Mouse (Mus musculus) heart, embryonic 11.5 days (tissue): Measurements from ENCODE around the gene Gbp9. TPM values are rescaled to one million over a fixed set of nuclear protein-coding genes. Genes with fewer than 3 reads are reported as not detected.
"Not testable (repeated sequence)": the region's sequence is repeated elsewhere in the genome, so short reads cannot be mapped to it uniquely, and the experiment has no call there.

Experiments used
- ATAC-seq: fragments of 200-750 bp; cut with Nextera tagmentation; replicated peaks from 2 replicates; pipeline ENCODE4 v1.8.0; 2017; ENCODE audit warnings: moderate library complexity; ENCODE audit not compliant: insufficient number of reproducible peaks, low FRiP score, low TSS enrichment
- H3K27ac ChIP-seq: fragments of 300-500 bp; sonication (generic); 2 replicates; pipeline ENCODE4 v1.5.1; 2014; ENCODE audit warnings: mild to moderate bottlenecking, low read depth, low read length
- H3K27me3 ChIP-seq: fragments of 300-500 bp; sonication (generic); 2 replicates; pipeline ENCODE4 v1.6.1; 2014; ENCODE audit warnings: mild to moderate bottlenecking, low read length, mixed read lengths; ENCODE audit not compliant: control insufficient read depth, insufficient read depth
- H3K36me3 ChIP-seq: fragments of 300-500 bp; sonication (generic); 2 replicates; pipeline ENCODE4 v1.6.1; 2014; ENCODE audit warnings: mild to moderate bottlenecking, low read length, moderate library complexity, mixed read lengths; ENCODE audit not compliant: control insufficient read depth, insufficient read depth
- H3K4me1 ChIP-seq: fragments of 300-500 bp; sonication (generic); 2 replicates; pipeline ENCODE4 v1.6.1; 2014; ENCODE audit warnings: low read length; ENCODE audit not compliant: control insufficient read depth, insufficient read depth
- H3K4me2 ChIP-seq: fragments of 300-500 bp; sonication (generic); 2 replicates; pipeline ENCODE4 v1.6.1; 2014; ENCODE audit warnings: mild to moderate bottlenecking, moderate library complexity
- H3K4me3 ChIP-seq: fragments of 300-500 bp; sonication (generic); 2 replicates; pipeline ENCODE4 v1.5.1; 2014; ENCODE audit warnings: low read depth, low read length
- H3K9ac ChIP-seq: fragments of 300-500 bp; sonication (generic); 2 replicates; pipeline ENCODE4 v1.6.1; 2014; ENCODE audit warnings: mild to moderate bottlenecking, low read depth, low read length, moderate library complexity
- H3K9me3 ChIP-seq: fragments of 300-500 bp; sonication (generic); replicated peaks from 2 replicates; pipeline ENCODE4 v1.6.1; 2016; ENCODE audit warnings: low read length; ENCODE audit not compliant: control insufficient read depth
- WGBS: fragments of 180-500 bp; shearing (Covaris S2); extraction: QIAGEN DNeasy Blood & Tissue Kit; methylation state at CpG from one replicate; pipeline ENCODE4 v1.1.7; 2014; ENCODE audit not compliant: insufficient replicate concordance; 5-methylcytosine and 5-hydroxymethylcytosine counted together
- polyA plus RNA-seq: library from polyadenylated mRNA; unstranded; fragments of >200 nt; fragmentation: Nextera tagmentation; extraction: Ambion mirVana; gene quantifications from 2 replicates; pipeline ENCODE4 v1.2.1, GENCODE M21; 2014

Gene Gbp9
- polyA plus RNA-seq, 1 experiment from 2014 or later, result 3.4 TPM

DNA sequence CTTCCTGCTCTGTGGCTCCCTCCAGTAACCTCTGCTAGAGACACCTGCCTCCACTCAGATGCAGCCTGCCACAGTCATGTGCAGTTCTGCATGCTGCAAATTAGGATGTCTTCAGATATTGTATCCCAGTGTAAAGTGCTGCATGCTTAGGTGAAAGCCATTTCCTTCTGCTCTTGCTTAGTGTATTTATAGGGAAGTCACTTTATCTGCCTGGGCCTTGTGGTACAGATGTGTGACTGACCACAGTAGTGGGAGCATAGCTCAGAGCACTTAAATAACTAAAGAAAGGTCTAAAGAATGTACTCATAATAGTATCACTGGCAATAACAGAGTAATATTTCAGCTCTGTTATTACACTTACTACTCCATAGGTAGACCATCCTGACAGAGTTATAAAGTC lies 57.4 kb downstream of the Gbp9 start:
- no peak for ATAC-seq

DNA sequence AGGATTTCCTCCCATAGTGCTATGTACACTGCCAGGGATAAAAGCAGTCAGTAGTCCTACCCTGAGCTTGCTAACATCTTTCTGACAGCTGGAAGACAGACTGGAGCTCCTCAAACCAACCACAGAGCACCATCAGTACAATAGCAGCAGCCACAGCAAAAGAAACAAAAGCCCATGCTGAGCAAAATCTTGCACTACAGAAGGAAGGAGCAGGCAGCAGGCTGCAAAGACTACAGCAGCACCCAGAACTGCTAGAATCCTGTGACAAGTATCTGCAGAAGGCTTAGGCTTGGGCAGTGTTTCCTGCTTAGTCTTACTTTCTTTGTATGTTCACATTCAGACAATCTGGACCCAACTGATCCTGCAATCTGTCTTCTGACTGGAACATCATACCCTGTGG lies 71.0 kb downstream of the Gbp9 start:
- not testable (repeated sequence) for H3K27ac ChIP-seq, H3K4me3 ChIP-seq, H3K9ac ChIP-seq, ATAC-seq, H3K4me1 ChIP-seq, H3K36me3 ChIP-seq, H3K4me2 ChIP-seq, H3K27me3 ChIP-seq, H3K9me3 ChIP-seq

More for the DNA sequence above, 57.4 kb downstream of the Gbp9 start:
- Histone ChIP-seq H3K9ac (no peak overlapping the region), H3K4me2 (no peak overlapping the region), H3K27me3 (no peaks in the 10 kb centered on the region), H3K4me1 (no peaks in the 10 kb centered on the region), H3K9me3 (no peaks in the 10 kb centered on the region; the same call in 1 of the 2 replicates), H3K27ac (no peak overlapping the region), H3K36me3 (no peaks in the 10 kb centered on the region), H3K4me3 (no peak overlapping the region)

DNA sequence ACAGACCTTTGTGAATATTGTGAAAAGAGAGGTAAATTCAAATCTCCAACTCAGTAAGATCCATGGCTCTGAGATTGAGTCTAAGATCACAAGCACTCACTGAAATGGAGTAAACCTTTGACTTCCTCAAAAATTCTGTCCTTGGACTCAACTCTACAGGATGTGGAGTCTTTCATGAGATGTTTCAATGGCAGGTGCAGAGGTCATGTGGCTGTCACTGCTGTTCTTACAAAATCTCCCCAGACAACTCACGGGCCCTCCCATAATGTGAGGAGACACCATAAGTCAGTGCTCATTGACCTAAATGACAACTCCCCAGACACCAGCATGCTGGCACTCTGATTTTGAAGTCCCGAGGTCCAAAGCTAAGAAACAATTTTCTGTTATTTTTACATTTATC lies 74.9 kb downstream of the Gbp9 start:
- not testable (repeated sequence) for H3K9ac ChIP-seq, H3K4me2 ChIP-seq, ATAC-seq, H3K9me3 ChIP-seq, H3K27ac ChIP-seq, H3K4me1 ChIP-seq, H3K27me3 ChIP-seq, H3K36me3 ChIP-seq, H3K4me3 ChIP-seq
- WGBS, result 72% methylated on average over 2 of the region's 2 CpGs

DNA sequence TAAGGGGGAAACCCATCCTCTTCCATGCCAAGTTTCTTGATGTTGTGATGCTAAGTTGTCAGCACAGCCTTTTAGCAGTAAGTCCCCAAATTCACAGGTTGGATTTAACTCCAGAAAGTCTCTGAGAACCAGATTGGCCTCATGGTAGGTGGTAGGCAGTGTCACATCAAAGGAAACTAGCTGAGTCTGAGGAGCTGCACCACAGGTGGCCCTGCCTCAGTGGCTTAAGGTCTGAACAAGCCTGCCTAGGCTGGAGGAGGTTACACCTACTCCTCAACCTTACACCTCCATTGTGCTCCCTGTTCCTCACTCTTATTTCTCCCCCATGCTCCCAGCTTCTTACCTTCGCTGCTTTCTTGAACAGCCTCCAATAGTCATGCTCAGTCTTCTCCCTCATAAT lies 76.0 kb downstream of the Gbp9 start:
- ATAC-seq, result no peak
- no peak overlapping the region for H3K9ac ChIP-seq
- H3K4me2 ChIP-seq, result no peak overlapping the region
- no peaks in the 10 kb centered on the region for H3K9me3 ChIP-seq
- H3K27ac ChIP-seq, result no peak overlapping the region
- H3K4me1 ChIP-seq, result no peaks in the 10 kb centered on the region
- WGBS, result 42% methylated on average over 1 of the region's 1 CpGs
- H3K36me3 ChIP-seq, result no peaks in the 10 kb centered on the region
- H3K4me3 ChIP-seq, result no peak overlapping the region
- no peaks in the 10 kb centered on the region for H3K27me3 ChIP-seq

DNA sequence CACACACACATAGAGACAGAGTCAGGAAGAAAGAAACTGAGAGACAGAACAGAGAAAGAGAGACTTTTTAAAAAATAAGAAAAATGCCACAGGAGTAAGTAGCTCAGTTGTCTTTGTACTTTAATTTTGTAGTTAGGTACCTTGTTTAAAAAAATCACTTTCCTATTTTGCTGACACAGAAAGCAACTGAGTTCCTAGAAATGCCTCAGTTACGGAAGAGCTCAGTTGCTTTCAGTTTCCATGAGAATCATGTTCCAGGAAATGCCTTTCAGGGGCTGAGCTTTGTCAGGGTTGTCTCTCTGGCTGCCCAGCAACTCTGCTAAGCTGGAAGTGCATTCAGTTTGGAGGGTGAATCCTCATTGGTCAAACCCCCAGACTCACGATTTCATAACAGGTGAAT lies 76.9 kb downstream of the Gbp9 start:
- H3K4me3 ChIP-seq, H3K27me3 ChIP-seq, H3K4me1 ChIP-seq, H3K36me3 ChIP-seq, H3K27ac ChIP-seq, H3K9me3 ChIP-seq, ATAC-seq, H3K4me2 ChIP-seq, H3K9ac ChIP-seq: not testable (repeated sequence)
- WGBS, result 65% methylated on average over 2 of the region's 2 CpGs

DNA sequence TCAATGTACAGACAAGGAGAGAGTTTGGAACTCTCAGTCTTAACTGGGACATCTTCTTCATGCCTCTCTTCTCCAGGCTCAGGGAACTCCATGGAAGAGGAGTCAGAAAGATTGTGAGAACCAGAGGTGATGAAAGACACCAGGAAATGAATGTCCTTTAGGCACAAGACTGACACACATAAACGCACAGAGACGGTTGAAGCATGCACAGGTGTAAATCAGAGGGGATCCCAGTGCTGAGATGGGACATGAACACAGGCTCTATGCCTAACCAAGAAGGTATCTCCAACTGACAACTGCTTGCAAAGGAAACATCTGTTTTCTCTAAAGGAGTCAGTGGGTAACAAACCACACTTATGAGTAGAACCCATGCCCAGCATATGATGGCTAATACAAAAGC lies 79.1 kb downstream of the Gbp9 start:
- Histone ChIP-seq H3K9ac (no peak overlapping the region), H3K27me3 (no peaks in the 10 kb centered on the region), H3K4me2 (no peak overlapping the region), H3K36me3 (no peaks in the 10 kb centered on the region), H3K4me3 (no peak overlapping the region), H3K9me3 (no peaks in the 10 kb centered on the region), H3K4me1 (no peaks in the 10 kb centered on the region), H3K27ac (no peak overlapping the region)
- no peak for ATAC-seq
- WGBS, result 90% methylated on average over 2 of the region's 2 CpGs

DNA sequence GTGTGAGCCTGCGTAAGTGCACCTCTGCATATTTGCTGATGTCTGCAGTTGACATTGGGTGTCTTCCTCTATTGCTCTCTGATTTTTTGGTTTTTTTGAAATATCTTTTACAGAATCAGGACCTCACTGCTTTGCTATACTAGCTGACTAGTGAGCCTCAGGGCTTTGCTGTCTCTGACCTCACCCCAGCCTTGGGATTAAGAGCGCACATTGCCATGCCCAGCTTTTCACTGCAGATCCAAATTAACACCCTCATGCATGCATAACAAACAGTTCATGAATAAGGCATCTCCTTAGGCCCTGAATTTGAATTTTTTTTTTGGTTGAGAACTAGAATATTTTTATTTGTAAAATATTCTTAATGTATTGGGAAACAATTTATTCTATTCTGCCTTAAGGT lies 84.1 kb downstream of the Gbp9 start:
- H3K9me3 ChIP-seq, result no peaks in the 10 kb centered on the region
- H3K4me2 ChIP-seq, result no peak overlapping the region
- no peak for ATAC-seq
- H3K27me3 ChIP-seq, result no peaks in the 10 kb centered on the region
- no peaks in the 10 kb centered on the region for H3K4me1 ChIP-seq
- no peak overlapping the region for H3K9ac ChIP-seq
- no peak overlapping the region for H3K4me3 ChIP-seq
- H3K27ac ChIP-seq, result no peak overlapping the region
- WGBS, result 92% methylated on average over 2 of the region's 2 CpGs
- no peaks in the 10 kb centered on the region for H3K36me3 ChIP-seq

DNA sequence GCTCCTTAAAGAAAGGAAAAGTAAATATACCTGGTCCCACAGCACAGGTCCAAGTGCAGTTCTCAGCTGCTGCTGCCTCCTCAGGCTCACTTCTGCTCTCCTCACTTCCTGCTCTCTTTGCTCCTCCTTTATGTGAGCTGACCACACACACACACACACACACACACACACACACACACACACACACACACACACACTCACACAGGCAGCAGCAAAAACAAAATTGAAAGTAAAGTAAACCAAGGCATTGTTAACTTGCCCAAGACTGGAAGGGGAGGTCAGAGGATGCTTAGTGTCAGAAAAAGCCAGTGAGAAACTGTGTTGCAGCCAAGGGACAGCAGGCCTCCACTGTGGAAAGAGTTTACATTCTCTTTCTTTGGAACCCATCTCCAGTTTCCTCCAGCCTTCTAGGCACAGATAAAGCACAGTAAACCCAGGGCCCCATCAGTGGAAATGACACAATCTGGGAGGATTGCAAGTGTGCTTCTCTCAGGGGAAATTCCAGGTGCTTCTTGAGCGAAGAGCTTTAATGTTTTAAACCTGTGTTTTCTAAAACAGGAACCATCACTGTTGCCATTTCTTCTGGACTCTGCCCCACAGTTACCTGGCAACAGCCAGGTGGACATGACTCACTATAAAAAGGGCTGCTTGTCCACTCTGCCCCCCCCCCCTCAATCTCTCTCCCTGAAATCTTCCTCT lies 85.7 kb downstream of the Gbp9 start:
- not testable (repeated sequence) for H3K36me3 ChIP-seq, H3K4me1 ChIP-seq, H3K27ac ChIP-seq, H3K4me2 ChIP-seq, H3K4me3 ChIP-seq, H3K9me3 ChIP-seq, H3K27me3 ChIP-seq, H3K9ac ChIP-seq, ATAC-seq
- 88% methylated on average over 1 of the region's 1 CpGs for WGBS

DNA sequence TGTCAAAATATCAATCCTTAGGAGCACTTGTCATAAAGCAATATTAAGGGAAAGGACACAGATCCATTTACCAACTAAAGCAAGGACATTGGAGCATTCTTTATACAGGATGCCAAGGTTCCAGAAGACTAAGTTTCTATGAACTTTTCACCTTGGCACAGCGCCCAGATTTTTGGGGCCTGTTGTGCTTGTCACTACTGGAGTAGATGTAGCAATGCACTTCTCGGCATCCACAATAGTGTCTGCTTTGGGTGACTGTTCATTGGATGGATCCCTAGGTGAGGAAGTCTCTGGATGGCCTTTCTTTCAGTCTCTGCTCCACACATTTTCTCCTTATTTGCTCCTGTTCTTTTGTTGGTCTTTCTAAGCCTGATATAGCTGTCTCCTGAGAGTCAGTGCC lies 107.0 kb downstream of the Gbp9 start:
- Histone ChIP-seq H3K9me3 (no peaks in the 10 kb centered on the region), H3K27me3 (no peaks in the 10 kb centered on the region), H3K4me1 (no peaks in the 10 kb centered on the region), H3K9ac (no peak overlapping the region), H3K27ac (no peak overlapping the region), H3K4me3 (no peak overlapping the region), H3K4me2 (no peak overlapping the region), H3K36me3 (no peaks in the 10 kb centered on the region)
- no peak for ATAC-seq
- 64% methylated on average over 2 of the region's 2 CpGs for WGBS
